Mouse (Mus musculus): ENCODE measurements around the gene Klhdc7b. TPM values are rescaled to one million over a fixed set of nuclear protein-coding genes. Genes with fewer than 3 reads are reported as not detected.

Klhdc7b gene
- total RNA-seq (2021) = under 1 TPM; 0.19 to 0.44 TPM
- long read RNA-seq, experiment 1 = 0 reads
- long read RNA-seq, experiment 2 = 0 reads

- intact Hi-C loops (cut with DNase I) = loop anchor here (5.0 kb wide), 1 partner anchor 43 kb away; the partner anchor contains the start of genes C730034F03Rik, Chkb, Cpt1b and Gm44502
- DNase-seq (ENCODE audit: low spot score in 2 of 2) = no peak
These were observed at the start of gene Klhdc7b for GRCm38 (mm10) chr15:89384617-89385016. Klhdc7b (plus strand) TSS chr15:89384917.

- intact Hi-C loops (cut with DNase I) = no loop called here
- no peak for DNase-seq (ENCODE audit: low spot score in 2 of 2)
These were observed 48.3 kb upstream of the Klhdc7b start for GRCm38 (mm10) chr15:89336422-89336821.

GRCm38 (mm10) chr15:89339696-89340095, 45.0 kb upstream of the Klhdc7b start:
- intact Hi-C loops (cut with DNase I) = no loop called here
- DNase-seq (ENCODE audit: low spot score in 2 of 2) = no peak

- DNase-seq (ENCODE audit: low spot score in 2 of 2) = no peak
- intact Hi-C loops (cut with DNase I) = no loop called here
These were observed 44.6 kb upstream of the Klhdc7b start for GRCm38 (mm10) chr15:89340136-89340535.

- intact Hi-C loops (cut with DNase I) = no loop called here
- DNase-seq (ENCODE audit: low spot score in 2 of 2) = no peak
These were observed 43.0 kb upstream of the Klhdc7b start for GRCm38 (mm10) chr15:89341678-89342077.

DNA sequence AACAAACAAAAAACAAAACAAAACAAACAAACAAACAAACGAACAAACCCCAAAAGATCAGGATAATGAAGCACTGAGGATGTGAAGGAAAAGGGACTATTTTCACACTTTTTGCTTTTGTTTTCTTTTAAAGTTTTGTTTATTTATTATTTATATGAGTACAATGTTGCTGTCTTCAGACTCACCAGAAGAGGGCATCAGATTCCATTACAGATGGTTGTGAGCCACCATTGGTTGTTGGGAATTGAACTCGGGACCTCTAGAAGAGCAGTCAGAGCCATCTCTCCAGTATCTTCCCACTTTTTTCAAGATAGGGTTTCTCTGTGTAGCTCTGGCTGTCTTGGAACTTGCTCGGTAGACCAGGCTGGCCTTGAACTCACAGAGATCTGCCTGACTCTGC, 41.4 kb upstream of the Klhdc7b start:
- intact Hi-C loops (cut with DNase I) = no loop called here
- no peak for DNase-seq (ENCODE audit: low spot score in 2 of 2)

- no peak for DNase-seq (ENCODE audit: low spot score in 2 of 2)
- intact Hi-C loops (cut with DNase I) = no loop called here
These were observed 34.3 kb upstream of the Klhdc7b start for GRCm38 (mm10) chr15:89350447-89350846.

DNA sequence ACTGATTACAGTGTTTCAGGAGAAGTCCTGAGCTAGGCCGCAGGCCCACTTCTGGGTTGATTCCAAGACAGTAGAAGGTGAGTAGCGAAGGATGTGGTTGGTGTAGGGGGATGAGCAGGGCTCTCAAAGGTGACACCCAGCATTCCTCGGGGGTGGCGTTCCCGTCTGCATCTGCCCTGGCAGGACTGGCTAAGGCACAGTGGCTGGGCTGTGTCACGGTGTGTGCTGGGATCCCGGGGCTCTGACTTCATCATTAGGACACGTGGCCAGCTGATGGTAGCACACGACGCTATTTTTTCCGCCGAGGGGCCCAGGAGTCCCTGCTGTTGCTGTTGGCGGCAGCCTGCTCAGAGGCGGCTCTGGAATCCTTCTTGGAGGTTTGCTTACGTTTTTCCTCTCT, 33.4 kb upstream of the Klhdc7b start:
- intact Hi-C loops (cut with DNase I) = no loop called here
- no peak for DNase-seq (ENCODE audit: low spot score in 2 of 2)

DNA sequence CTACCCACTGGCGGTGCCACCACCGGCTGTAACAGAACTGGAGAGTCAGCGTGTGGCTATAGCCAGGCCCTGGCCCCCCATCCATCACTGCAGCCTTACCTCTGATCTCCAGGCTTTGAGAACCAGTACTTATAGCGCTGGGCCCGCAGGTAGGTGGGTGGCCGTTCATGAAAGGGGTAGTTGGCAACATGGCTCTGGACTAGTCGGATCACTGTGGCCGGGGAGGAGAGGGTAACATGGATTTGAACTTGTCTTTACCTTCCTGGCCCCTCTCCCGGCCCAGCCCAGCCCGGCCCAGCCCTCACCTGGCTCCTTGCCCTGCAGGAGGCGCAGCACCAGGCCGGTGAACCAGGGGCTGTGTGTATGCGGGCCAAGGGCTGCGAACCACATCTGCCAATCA, 32.7 kb upstream of the Klhdc7b start:
- DNase-seq (ENCODE audit: low spot score in 2 of 2) = no peak
- intact Hi-C loops (cut with DNase I) = no loop called here

- intact Hi-C loops (cut with DNase I) = no loop called here
- no peak for DNase-seq (ENCODE audit: low spot score in 2 of 2)
These were observed 31.9 kb upstream of the Klhdc7b start for GRCm38 (mm10) chr15:89352795-89353194.

GRCm38 (mm10) chr15:89353837-89354236, 30.9 kb upstream of the Klhdc7b start:
- DNase-seq (ENCODE audit: low spot score in 2 of 2) = no peak
- intact Hi-C loops (cut with DNase I) = no loop called here

- intact Hi-C loops (cut with DNase I) = no loop called here
These were observed 30.3 kb upstream of the Klhdc7b start for GRCm38 (mm10) chr15:89354455-89354854.

DNA sequence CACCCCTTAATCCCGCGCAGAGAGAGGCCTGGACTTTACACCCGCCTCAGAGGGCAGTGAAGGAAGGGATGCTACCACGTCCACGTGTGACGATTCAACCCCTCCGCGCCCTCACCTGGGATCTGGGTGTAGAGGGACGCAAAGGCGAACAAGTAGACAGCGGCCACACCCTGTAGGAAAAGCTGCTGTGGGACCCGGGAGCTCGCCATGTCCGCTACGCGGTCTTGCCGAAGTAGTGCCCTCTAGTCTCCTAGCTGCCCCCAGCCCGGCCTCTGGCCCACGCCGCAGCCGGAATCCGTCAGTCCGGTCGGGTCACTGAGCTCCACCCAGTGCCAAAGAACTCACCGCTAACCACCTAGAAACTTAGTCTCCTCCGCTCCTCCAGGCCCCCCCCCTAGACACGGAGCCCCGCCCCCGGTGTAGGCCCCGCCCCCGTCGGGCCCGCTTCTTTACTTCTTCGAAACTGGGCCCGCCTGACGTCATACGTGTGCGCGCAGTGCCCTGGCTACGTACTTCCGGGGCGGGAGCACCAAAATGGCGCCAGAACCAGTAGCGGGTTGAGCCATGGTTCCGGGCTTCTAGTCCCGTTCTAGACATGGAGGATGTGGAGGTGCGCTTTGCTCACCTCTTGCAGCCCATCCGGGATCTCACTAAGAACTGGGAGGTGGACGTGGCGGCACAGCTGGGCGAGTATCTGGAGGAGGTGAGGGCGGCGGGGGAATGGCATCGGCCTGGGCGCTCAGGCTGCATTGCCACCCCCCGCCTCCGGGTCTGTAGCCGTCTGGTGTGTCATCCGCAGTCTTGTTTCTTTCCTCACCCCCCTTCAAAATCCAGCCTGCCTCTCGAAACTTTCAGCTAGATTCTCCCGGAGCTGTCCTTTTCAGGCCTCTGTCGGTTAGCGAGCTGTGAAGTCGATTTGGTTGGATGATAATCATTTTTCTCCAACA, 29.2 kb upstream of the Klhdc7b start, which contains the start of the genes Lmf2 and Ncaph2:
Gene Lmf2, minus strand, starts transcription at position 419 of the 947 bp plus-strand sequence.
Gene Ncaph2, plus strand, starts transcription at position 479 of the 947 bp plus-strand sequence.
- intact Hi-C loops (cut with DNase I) = loop anchor here (5.0 kb wide), 1 partner anchor 43 kb away; no protein-coding TSS in a partner anchor
- peak; percentile 94 for DNase-seq (ENCODE audit: low spot score in 2 of 2)

More at GRCm38 (mm10) chr15:89354455-89354854, 30.3 kb upstream of the Klhdc7b start:
- no peak for DNase-seq (ENCODE audit: low spot score in 2 of 2)

DNA sequence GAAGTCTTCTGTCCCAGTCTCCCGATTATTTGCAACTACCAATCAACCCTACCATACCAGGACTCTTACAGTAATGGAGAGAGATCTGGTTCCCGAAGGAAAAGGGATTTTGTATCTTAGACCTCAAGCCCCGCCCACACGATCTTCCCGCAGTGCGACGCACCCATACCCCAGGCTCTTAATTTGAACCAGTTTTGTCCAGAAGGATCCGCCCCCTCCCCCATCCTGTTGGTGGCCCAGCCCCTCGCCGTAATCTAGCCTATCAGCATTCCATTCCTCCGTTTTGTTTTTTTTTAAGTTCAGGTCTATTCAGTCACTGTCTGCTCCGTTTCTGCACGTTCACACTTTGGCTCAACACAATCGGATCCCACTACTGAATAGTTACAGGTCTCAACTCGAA, 28.3 kb upstream of the Klhdc7b start:
- DNase-seq (ENCODE audit: low spot score in 2 of 2) = peak; percentile 72 to 94
- intact Hi-C loops (cut with DNase I) = loop anchor here (5.0 kb wide), 1 partner anchor 44 kb away; no protein-coding TSS in a partner anchor

- no peak for DNase-seq (ENCODE audit: low spot score in 2 of 2)
- intact Hi-C loops (cut with DNase I) = loop anchor here (5.0 kb wide), 1 partner anchor 46 kb away; no protein-coding TSS in a partner anchor
These were observed 25.9 kb upstream of the Klhdc7b start for GRCm38 (mm10) chr15:89358784-89359183.

DNA sequence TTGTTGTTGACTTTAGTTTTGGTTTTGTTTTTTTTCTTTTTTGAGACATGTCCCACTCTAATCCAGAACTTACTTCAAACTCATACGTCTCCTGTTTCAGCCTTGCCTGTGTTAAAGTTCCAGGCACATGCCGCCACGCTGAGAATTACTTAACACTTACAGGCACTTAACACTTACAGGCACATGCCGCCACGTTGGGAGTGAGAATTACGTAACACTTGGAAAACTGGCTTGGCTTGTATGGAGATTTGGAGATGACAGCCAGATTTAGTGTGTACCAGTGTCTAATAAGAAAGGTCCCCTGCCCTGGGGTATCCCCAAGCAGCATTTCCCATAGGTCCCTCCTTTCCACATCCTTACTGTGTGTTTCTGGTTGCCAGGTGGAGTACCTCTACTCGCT, 21.7 kb upstream of the Klhdc7b start:
- intact Hi-C loops (cut with DNase I) = no loop called here

DNA sequence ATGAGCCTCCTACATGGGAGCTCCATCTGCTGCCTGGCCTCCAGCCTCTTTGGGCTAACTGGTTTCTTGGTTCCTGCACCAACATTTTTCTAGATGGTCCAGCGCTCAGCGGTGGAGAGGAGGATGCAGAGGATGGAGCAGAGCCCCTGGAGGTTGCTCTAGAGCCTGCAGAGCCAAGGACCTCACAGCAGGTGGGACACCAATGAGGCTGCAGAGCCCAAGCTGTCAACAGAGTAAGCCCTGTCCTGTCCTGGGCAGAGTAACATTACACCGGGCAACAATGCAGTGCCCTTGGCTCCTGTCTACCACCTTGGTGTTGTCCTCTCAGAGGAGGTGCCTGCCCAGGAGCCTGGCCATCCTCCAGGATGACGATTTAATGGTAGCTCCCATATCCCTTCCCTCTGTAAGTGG, 19.6 kb upstream of the Klhdc7b start:
- intact Hi-C loops (cut with DNase I) = no loop called here
- no peak for DNase-seq (ENCODE audit: low spot score in 2 of 2)

More for the DNA sequence above, 21.7 kb upstream of the Klhdc7b start:
- no peak for DNase-seq (ENCODE audit: low spot score in 2 of 2)

GRCm38 (mm10) chr15:89372068-89372467, 12.6 kb upstream of the Klhdc7b start:
- intact Hi-C loops (cut with DNase I) = no loop called here

DNA sequence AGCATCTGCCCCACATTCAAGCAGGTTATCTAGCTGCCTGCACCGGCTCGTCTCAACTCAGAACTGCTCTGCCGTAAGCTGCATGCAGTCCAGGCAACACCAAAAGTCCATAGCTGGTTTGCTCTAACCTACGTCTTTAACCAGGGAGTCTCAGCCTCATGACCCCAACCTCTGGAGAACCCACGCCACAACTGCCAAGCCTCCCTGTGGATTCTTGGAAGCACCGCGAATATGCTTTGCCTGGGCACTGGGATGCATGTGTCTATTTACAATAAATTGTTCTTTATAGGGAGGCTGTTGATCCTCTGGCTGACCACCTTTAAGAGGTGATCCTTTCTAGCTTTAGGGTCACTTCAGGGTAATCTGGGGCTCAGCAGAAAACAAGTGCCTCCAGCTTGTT, 12.2 kb upstream of the Klhdc7b start:
- DNase-seq (ENCODE audit: low spot score in 2 of 2) = no peak
- intact Hi-C loops (cut with DNase I) = no loop called here

More at GRCm38 (mm10) chr15:89372068-89372467, 12.6 kb upstream of the Klhdc7b start:
- DNase-seq (ENCODE audit: low spot score in 2 of 2) = no peak

DNA sequence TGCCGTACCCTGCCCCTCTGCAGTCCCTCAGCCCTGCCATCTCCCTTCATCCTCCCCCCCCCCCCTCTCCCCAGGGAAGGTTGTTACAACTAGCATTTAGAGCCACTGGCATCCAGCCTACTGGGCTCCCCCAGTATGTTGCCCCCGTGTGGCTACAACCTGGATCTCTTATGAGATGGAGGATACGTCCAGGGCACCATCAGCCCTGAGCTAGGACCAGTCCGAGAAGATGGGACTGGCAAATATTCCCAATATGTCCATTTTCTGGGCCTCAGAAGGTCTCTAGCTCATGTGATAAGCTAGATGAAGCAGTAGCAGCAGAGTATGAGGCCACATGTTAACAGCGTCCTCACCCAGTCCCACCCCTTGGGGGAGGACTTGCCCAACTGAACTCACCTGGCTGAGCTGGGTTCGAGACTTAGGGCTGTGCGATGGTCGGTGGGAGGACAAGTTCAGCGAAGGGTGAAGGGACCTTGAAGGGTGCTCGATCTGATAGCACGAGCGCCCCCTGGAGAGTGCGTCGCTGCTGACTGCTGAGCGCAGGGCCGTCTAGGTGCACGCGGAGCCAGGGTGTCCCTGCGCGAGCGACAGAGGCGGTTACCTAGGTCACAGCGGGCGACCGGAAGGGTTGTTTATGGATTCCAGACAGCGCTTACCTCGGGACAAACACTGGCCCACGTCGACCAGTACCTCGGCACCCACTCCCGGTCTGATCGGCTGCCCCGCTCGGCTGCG, 11.5 kb upstream of the Klhdc7b start:
- intact Hi-C loops (cut with DNase I) = no loop called here
- peak; percentile 87 to 92 for DNase-seq (ENCODE audit: low spot score in 2 of 2)

Data from left cerebral cortex, postnatal 14 days (tissue).